Mouse (Mus musculus) hindbrain, embryonic 14.5 days (tissue): ENCODE results near the gene Tmem203. TPM values are rescaled to one million over a fixed set of nuclear protein-coding genes. Genes with fewer than 3 reads are reported as not detected.

Experiments
- ATAC-seq: fragments of 200-750 bp; cut with Nextera tagmentation; 2 replicates; pipeline ENCODE4 v1.8.0; 2017; ENCODE audit warnings: moderate number of reproducible peaks, mild to moderate bottlenecking, moderate TSS enrichment, moderate library complexity; ENCODE audit not compliant: low FRiP score
- DNase-seq: peaks from one replicate; pipeline ENCODE4 v3.0.0-alpha.2; 2015; ENCODE audit warnings: low spot score
- H3K27ac ChIP-seq: fragments of 300-500 bp; sonication (generic); 2 replicates; pipeline ENCODE4 v1.5.1; 2014; ENCODE audit warnings: mild to moderate bottlenecking, moderate library complexity
- H3K27me3 ChIP-seq: fragments of 300-500 bp; sonication (generic); 2 replicates; pipeline ENCODE4 v1.6.1; 2014; ENCODE audit warnings: mild to moderate bottlenecking, low read length, mixed read lengths; ENCODE audit not compliant: control insufficient read depth, insufficient read depth
- H3K36me3 ChIP-seq: fragments of 300-500 bp; sonication (generic); replicated peaks from 2 replicates; pipeline ENCODE4 v1.6.1; 2014; ENCODE audit not compliant: control insufficient read depth, insufficient read depth
- H3K4me1 ChIP-seq: fragments of 300-500 bp; sonication (generic); replicated peaks from 2 replicates; pipeline ENCODE4 v1.6.1; 2014; ENCODE audit warnings: antibody characterized with exemption, low read length, mixed read lengths; ENCODE audit not compliant: control insufficient read depth, insufficient read depth
- H3K4me2 ChIP-seq: fragments of 300-500 bp; sonication (generic); replicated peaks from 2 replicates; pipeline ENCODE4 v1.6.1; 2014; ENCODE audit warnings: mild to moderate bottlenecking, moderate library complexity
- H3K4me3 ChIP-seq: fragments of 300-500 bp; sonication (generic); replicated peaks from 2 replicates; pipeline ENCODE4 v1.5.1; 2014; ENCODE audit warnings: mild to moderate bottlenecking, low read length
- H3K9ac ChIP-seq: fragments of 300-500 bp; sonication (generic); 2 replicates; pipeline ENCODE4 v1.6.1; 2014
- H3K9me3 ChIP-seq: fragments of 300-500 bp; sonication (generic); 2 replicates; pipeline ENCODE4 v1.6.1; 2016; ENCODE audit warnings: low read length; ENCODE audit not compliant: control insufficient read depth
- WGBS: fragments of 180-500 bp; shearing (Covaris S2); extraction: QIAGEN DNeasy Blood & Tissue Kit; methylation state at CpG from one replicate; pipeline ENCODE4 v1.1.7; 2014; 5-methylcytosine and 5-hydroxymethylcytosine counted together
- polyA plus RNA-seq: library from polyadenylated mRNA; unstranded; fragments of >200 nt; fragmentation: Nextera tagmentation; extraction: Ambion mirVana; gene quantifications from 2 replicates; pipeline ENCODE4 v1.2.1, GENCODE M21; 2014

Tmem203 gene
- polyA plus RNA-seq, 1 experiment from 2014 or later: 12.5 TPM

- DNase-seq: no peak
- peak overlapping the region; percentile 86 for H3K4me2 ChIP-seq
- ATAC-seq: peak; percentile 19
These were observed 31.4 kb upstream of the Tmem203 start for GRCm38 (mm10) chr2:25223681-25224491.

DNA sequence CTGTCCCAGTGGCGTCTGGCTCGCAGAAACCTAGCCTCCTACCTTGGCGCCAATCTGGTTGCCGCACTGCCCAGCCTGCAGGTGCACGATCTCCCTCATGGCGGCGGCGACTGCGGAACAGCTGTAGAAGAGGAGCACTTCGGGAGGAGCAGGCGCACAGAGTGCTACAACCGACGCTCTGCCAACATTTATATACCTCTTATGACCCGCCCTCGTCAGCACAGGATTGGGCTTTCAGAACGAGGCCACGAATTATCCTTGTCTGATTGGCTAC, 30.8 kb upstream of the Tmem203 start, which contains the start of gene Tubb4b:
Tubb4b (minus strand) TSS at position 211 of the 274 bp plus-strand sequence.
- Histone ChIP-seq H3K27me3 (no peaks in the 10 kb centered on the region), H3K9ac (peak within 1 kb of the TSS; percentile 87), H3K4me3 (peak within 1 kb of the TSS; percentile 89), H3K4me1 (peaks cover 18% of the 10 kb centered on the region), H3K36me3 (peaks cover 9% of the 10 kb centered on the region), H3K4me2 (peak within 1 kb of the TSS; percentile 86), H3K27ac (peak within 1 kb of the TSS; percentile 95), H3K9me3 (no peaks in the 10 kb centered on the region)
- WGBS: 0% methylated on average over 17 of the region's 17 CpGs
- DNase-seq (no peak), ATAC-seq (no peak)

More at GRCm38 (mm10) chr2:25223681-25224491, 31.4 kb upstream of the Tmem203 start:
- Histone ChIP-seq H3K4me3 (peak overlapping the region; percentile 89), H3K27ac (peak overlapping the region; percentile 89), H3K4me1 (peaks cover 17% of the 10 kb centered on the region), H3K9me3 (no peaks in the 10 kb centered on the region), H3K9ac (peak overlapping the region; percentile 87), H3K36me3 (peaks cover 9% of the 10 kb centered on the region), H3K27me3 (no peaks in the 10 kb centered on the region)
- WGBS: 3% methylated on average over 53 of the region's 53 CpGs

- Histone ChIP-seq H3K4me1 (peaks cover 18% of the 10 kb centered on the region), H3K9ac (peak overlapping the region; percentile 66), H3K36me3 (peaks cover 9% of the 10 kb centered on the region), H3K27ac (peak overlapping the region; percentile 95), H3K9me3 (no peaks in the 10 kb centered on the region), H3K4me3 (peak overlapping the region; percentile 89), H3K4me2 (peak overlapping the region; percentile 55), H3K27me3 (no peaks in the 10 kb centered on the region)
- 2% methylated on average over 41 of the region's 41 CpGs for WGBS
- ATAC-seq (peak; percentile 97), DNase-seq (peak; percentile 99)
These were observed 30.2 kb upstream of the Tmem203 start for GRCm38 (mm10) chr2:25224766-25225752.

- WGBS: 75% methylated on average over 8 of the region's 8 CpGs
- H3K4me1 ChIP-seq: peaks cover 18% of the 10 kb centered on the region
- H3K9me3 ChIP-seq: no peaks in the 10 kb centered on the region
- no peak for DNase-seq
- H3K27ac ChIP-seq: peak overlapping the region; percentile 95
- no peak for ATAC-seq
- no peaks in the 10 kb centered on the region for H3K27me3 ChIP-seq
- peak overlapping the region; percentile 55 for H3K4me2 ChIP-seq
- H3K9ac ChIP-seq: peak overlapping the region; percentile 66; the same call in 1 of the 2 replicates
- H3K36me3 ChIP-seq: peaks cover 9% of the 10 kb centered on the region
- H3K4me3 ChIP-seq: peak overlapping the region; percentile 89; the same call in 1 of the 2 replicates
These were observed 29.3 kb upstream of the Tmem203 start for GRCm38 (mm10) chr2:25225811-25226379.

DNA sequence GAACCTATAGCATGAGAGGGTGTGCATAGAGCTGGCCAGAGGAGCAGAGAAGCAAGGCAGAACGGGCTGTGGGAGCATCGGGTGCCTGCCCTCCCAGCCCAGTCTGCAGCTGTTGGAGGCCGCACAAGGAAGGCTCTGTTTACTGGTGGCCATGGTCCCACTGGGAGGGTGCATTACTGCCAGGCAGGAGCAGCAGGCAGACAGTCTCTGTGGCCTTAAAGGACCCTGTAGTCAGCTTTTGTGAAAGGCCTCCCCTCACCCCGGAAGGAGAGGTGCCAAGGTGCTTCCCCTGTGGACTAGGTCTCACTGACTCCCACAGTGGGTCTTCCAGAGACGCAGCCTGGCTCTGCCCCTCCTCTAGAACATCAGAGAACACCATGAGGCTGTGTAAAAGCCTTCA, 28.4 kb upstream of the Tmem203 start:
- no peak for DNase-seq
- Histone ChIP-seq H3K27me3 (no peaks in the 10 kb centered on the region), H3K4me1 (peaks cover 18% of the 10 kb centered on the region), H3K36me3 (peaks cover 4% of the 10 kb centered on the region), H3K9ac (no peak overlapping the region), H3K27ac (no peak overlapping the region), H3K4me3 (no peak overlapping the region), H3K9me3 (no peaks in the 10 kb centered on the region), H3K4me2 (no peak overlapping the region)
- ATAC-seq: no peak
- 84% methylated on average over 4 of the region's 5 CpGs for WGBS

DNA sequence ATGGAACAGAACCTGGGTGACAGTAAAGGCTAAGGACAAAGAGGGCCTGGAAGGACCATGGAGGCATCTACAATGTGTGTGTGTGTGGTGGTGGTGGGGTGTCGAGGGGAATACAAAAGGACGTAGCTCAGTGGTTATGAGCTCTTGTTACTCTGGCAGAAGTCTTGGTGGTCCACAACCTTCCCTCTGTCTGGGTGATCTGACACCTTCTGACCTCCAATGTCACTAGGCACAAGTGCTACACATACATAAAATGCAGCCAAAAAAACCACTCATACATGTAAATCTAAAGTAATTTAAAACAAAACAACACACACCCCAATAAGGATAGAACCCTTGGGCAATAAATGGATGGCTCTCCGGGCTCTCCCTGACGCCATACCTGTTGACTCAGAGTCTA, 27.8 kb upstream of the Tmem203 start:
- Histone ChIP-seq H3K9me3 (no peaks in the 10 kb centered on the region), H3K4me1 (peaks cover 18% of the 10 kb centered on the region), H3K9ac (no peak overlapping the region), H3K4me2 (no peak overlapping the region), H3K4me3 (no peak overlapping the region), H3K36me3 (no peaks in the 10 kb centered on the region), H3K27me3 (no peaks in the 10 kb centered on the region), H3K27ac (no peak overlapping the region)
- WGBS: 86% methylated on average over 4 of the region's 4 CpGs
- ATAC-seq: no peak
- DNase-seq: no peak

GRCm38 (mm10) chr2:25228431-25228889, 26.8 kb upstream of the Tmem203 start:
- Histone ChIP-seq H3K27me3 (no peaks in the 10 kb centered on the region), H3K4me2 (peak overlapping the region; percentile 36), H3K4me3 (0 out of 2 replicates have a peak overlapping the region, but pooled peaks have one; percentile 2), H3K4me1 (peaks cover 15% of the 10 kb centered on the region), H3K9ac (no peak overlapping the region), H3K9me3 (no peaks in the 10 kb centered on the region), H3K36me3 (no peaks in the 10 kb centered on the region), H3K27ac (peak overlapping the region; percentile 28; the same call in 1 of the 2 replicates)
- no peak for ATAC-seq
- WGBS: 2% methylated on average over 7 of the region's 7 CpGs
- peak; percentile 80 for DNase-seq

DNA sequence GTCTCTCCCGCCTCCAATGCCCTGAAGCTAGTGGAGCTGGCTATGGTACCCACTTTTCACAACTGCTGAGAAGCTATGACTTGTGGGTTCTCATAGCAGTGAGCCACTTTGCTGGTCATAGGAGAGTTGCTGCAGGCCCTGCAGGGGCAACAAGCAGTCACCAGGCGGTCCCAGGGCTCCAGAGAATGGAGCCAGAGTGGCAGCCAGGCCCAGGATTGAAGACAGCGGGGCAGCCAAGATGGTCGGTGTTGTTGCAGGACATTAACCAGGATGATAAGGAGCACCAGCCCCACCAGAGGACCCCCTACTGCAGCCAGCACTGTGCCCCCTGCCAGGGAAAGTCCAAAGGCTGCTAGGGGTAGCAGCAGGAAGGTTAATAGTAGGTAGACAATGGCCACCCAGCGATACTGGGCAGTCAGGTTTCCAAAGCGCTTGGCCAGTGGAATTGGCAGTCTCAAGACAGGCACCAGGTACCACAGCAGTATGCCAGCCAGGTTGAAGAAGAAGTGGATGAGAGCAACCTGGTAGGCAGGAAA, 26.2 kb upstream of the Tmem203 start:
- no peak for ATAC-seq
- DNase-seq: no peak
- Histone ChIP-seq H3K27me3 (no peaks in the 10 kb centered on the region), H3K9ac (no peak overlapping the region), H3K4me3 (no peak overlapping the region), H3K4me2 (peak overlapping the region; percentile 36; the same call in 1 of the 2 replicates), H3K36me3 (no peaks in the 10 kb centered on the region), H3K27ac (no peak overlapping the region), H3K9me3 (no peaks in the 10 kb centered on the region), H3K4me1 (peaks cover 10% of the 10 kb centered on the region)
- 72% methylated on average over 6 of the region's 6 CpGs for WGBS
